Mouse (Mus musculus): ENCODE data around the gene Tbc1d5.

DNA sequence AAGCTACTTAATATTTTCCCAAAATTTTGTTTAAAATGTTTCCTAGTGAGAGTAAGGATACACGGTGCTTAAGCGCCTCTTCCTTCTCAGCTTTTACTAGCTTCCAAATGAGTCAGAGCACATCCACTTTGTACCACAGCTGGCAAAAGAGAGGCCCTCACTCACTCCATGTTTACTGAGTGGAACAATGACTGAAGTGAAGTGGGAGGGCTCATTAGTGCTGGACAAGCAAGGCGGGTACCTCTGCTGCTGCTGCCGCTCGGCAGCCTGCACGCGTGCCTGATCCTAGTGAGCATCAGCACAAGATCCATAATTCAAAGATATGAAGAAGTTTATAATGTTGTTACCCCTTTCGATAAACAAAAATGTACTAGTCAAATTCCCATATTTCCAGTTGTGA is 376.8 kb downstream of the Tbc1d5 start:
- TF ChIP-seq POLR2A (IDR thresholded peaks at IDR 0.05; ENCODE audit: control insufficient read depth, extremely low read depth, insufficient read depth, low read length, poor library complexity) = no peak
- no peak for TF ChIP-seq CTCF (IDR thresholded peaks at IDR 0.05; ENCODE audit: borderline replicate concordance, control insufficient read depth, extremely low read depth, insufficient read depth, low read length, poor library complexity)

Measured in thymus, adult 2 months (tissue).